ENCODE assay signal across 47 mouse cellular contexts in genomic region chr13:98984465-98984864, GRCm38 (mm10). TPM values are rescaled to one million over a fixed set of nuclear protein-coding genes. Genes with fewer than 3 reads are reported as not detected.
"Had no signal": no experiment of that assay in that cellular context is flagged by ENCODE, and none has a peak within 500 bp of the region (broad histone marks: within the 10 kb centered on the region; RNA-seq: fewer than 3 reads in every experiment).

Gene 1700024P04Rik, minus strand, starts transcription at chr13:98984565.

- H3K36me3 ChIP-seq: limb, embryonic 10.5 days; limb, embryonic 12.5 days; limb, embryonic 13.5 days; limb, embryonic 15.5 days; liver, embryonic 12.5 days; liver, embryonic 13.5 days; liver, embryonic 15.5 days; lung, embryonic 15.5 days; midbrain, embryonic 10.5 days; midbrain, embryonic 12.5 days; midbrain, embryonic 13.5 days; midbrain, embryonic 15.5 days had no signal

- H3K4me3 ChIP-seq: left cerebral cortex, adult 2 months; limb, embryonic 10.5 days; limb, embryonic 12.5 days; limb, embryonic 13.5 days; limb, embryonic 15.5 days; liver, embryonic 12.5 days; liver, embryonic 13.5 days; liver, embryonic 15.5 days; lung, embryonic 15.5 days; megakaryocyte, embryonic 14.5 days; midbrain, embryonic 10.5 days; midbrain, embryonic 12.5 days; midbrain, embryonic 13.5 days; midbrain, embryonic 15.5 days; myocyte had no signal

- H3K27me3 ChIP-seq: limb, embryonic 12.5 days; limb, embryonic 13.5 days; limb, embryonic 15.5 days; liver, embryonic 12.5 days; lung, embryonic 15.5 days; megakaryocyte, embryonic 14.5 days; midbrain, embryonic 12.5 days; midbrain, embryonic 13.5 days; midbrain, embryonic 15.5 days had no signal

- H3K27ac ChIP-seq: left cerebral cortex, adult 2 months; limb, embryonic 10.5 days; limb, embryonic 12.5 days; limb, embryonic 13.5 days; limb, embryonic 15.5 days; liver, embryonic 12.5 days; liver, embryonic 13.5 days; liver, embryonic 14.5 days; liver, embryonic 15.5 days; lung, embryonic 15.5 days; macrophage; midbrain, embryonic 10.5 days; midbrain, embryonic 12.5 days; midbrain, embryonic 13.5 days; midbrain, embryonic 15.5 days had no signal

- DNase-seq: left cerebral cortex, postnatal 4 days; liver; liver, embryonic 13.5 days; liver, postnatal 0 days; lung, adult 18-20 months; lung, adult 2 months; lung, embryonic 14.5 days; lung, postnatal 10 days; lung, postnatal 14 days; lung, postnatal 36 days; lung, postnatal 4 days; midbrain, embryonic 14.5 days had no signal

- H3K4me1 ChIP-seq: limb, embryonic 10.5 days; limb, embryonic 12.5 days; limb, embryonic 13.5 days; limb, embryonic 15.5 days; liver, embryonic 12.5 days; liver, embryonic 13.5 days; liver, embryonic 15.5 days; lung, embryonic 15.5 days; midbrain, embryonic 10.5 days; midbrain, embryonic 12.5 days; midbrain, embryonic 13.5 days; midbrain, embryonic 15.5 days had no signal

RNA-seq across cellular contexts. Expression of gene 1700024P04Rik, which starts in this region (rescaled TPM):
- total RNA-seq: left cerebral cortex, adult 2 months; left cerebral cortex, adult 8-10 months; left cerebral cortex, postnatal 10 days; left cerebral cortex, postnatal 14 days; left cerebral cortex, postnatal 25 days; left cerebral cortex, postnatal 36 days; left cerebral cortex, postnatal 4 days; liver, adult 2 months; megakaryocyte progenitor cell, adult 5-6 weeks; megakaryocyte, adult 5-6 weeks; megakaryocyte-erythroid progenitor cell, adult 5-6 weeks; midbrain, postnatal 0 days; monocyte, adult 5-6 weeks had no signal
- polyA plus RNA-seq: limb, embryonic 10.5 days; limb, embryonic 11.5 days; limb, embryonic 12.5 days; limb, embryonic 13.5 days; limb, embryonic 14.5 days; limb, embryonic 15.5 days; liver, adult 2 months; liver, embryonic 11.5 days; liver, embryonic 12.5 days; liver, embryonic 13.5 days; liver, embryonic 14.5 days; liver, embryonic 15.5 days; liver, embryonic 16.5 days; liver, postnatal 0 days; lung, adult 2 months; lung, embryonic 14.5 days; lung, embryonic 15.5 days; lung, embryonic 16.5 days; lung, postnatal 0 days; macrophage; midbrain, embryonic 10.5 days; midbrain, embryonic 11.5 days; midbrain, embryonic 12.5 days; midbrain, embryonic 13.5 days; midbrain, embryonic 14.5 days; midbrain, embryonic 15.5 days; midbrain, embryonic 16.5 days; midbrain, postnatal 0 days; myocyte had no signal
